Mouse (Mus musculus): ENCODE measurements around the gene Srcin1. TPM values are rescaled to one million over a fixed set of nuclear protein-coding genes. Genes with fewer than 3 reads are reported as not detected.

Srcin1 gene
- polyA plus RNA-seq, 1 experiment from 2014 or later = 0.80 TPM

DNA sequence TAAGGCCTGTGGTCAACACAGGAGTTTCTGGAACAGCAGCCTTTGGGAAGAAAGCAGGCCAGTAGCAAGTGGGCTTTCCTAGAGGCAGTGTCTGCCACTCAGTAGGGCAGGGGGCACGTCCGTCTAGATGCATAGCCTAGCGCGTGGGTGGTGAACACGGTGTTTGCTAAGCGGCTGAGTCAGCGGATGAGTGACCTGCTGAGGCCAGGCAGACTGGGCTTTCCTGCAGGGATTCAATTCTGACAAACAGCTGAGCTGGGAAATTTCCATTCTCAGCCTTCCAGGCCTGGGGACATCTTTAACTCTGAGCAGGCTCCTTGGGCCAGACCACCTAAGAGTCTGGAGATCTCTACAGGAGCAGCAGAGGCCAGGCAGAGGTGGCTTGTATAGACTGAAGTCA is 98.6 kb downstream of the Srcin1 start:
- Histone ChIP-seq H3K4me3 (no peak overlapping the region), H3K27ac (replicated peaks) (no peak overlapping the region), H3K4me1 (peaks cover 3% of the 10 kb centered on the region; the same call in 1 of the 2 replicates), H3K36me3 (replicated peaks) (peaks cover 86% of the 10 kb centered on the region), H3K9me3 (no peaks in the 10 kb centered on the region), H3K27me3 (replicated peaks; ENCODE audit: low read depth, poor library complexity, severe bottlenecking) (no peaks in the 10 kb centered on the region)
- DNase-seq (ENCODE audit: low spot score) = no peak
- WGBS = 81% methylated on average over 7 of the region's 7 CpGs

DNA sequence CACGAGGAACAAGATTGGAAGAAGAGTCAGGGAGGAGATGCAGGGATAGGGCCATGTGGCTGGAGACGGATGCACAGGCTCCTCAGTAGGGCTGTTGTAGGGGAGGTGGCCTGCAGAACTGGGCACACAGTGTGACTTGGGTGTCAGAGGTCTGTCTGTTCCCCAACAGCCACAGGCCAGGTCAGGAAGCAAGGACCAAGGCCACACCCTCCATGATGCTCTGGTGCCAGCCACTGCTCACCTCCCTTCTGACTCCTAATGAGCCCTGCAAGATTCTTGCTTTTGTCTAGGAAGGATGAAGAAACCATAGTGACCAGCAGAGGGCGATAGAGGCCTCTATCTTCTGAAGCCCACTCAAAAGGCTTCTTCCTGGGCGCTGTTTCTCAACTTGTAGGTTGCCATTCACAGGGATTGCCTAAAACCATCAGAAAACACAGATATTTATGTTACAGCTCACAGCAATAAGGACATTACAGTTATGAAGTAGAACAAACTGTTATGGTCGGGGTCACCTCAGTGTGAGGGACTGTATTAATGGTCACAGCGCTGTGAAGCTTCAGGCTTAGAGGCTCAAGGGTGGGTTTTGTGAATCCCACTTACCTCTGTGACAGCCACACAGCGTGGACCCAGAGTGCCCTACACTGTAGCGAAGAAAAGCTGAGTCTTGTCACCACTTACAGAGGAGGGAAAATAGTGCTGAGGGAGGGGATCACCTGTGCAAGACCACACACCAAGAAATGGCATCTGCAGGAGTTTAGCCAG is 99.5 kb downstream of the Srcin1 start:
- 0 out of 2 replicates have a peak overlapping the region, but pooled peaks have one; percentile 1 for H3K27ac ChIP-seq (replicated peaks)
- H3K9me3 ChIP-seq = no peaks in the 10 kb centered on the region
- no peak overlapping the region for H3K4me3 ChIP-seq
- H3K27me3 ChIP-seq (replicated peaks; ENCODE audit: low read depth, poor library complexity, severe bottlenecking) = no peaks in the 10 kb centered on the region
- peaks cover 87% of the 10 kb centered on the region for H3K36me3 ChIP-seq (replicated peaks)
- H3K4me1 ChIP-seq = peaks cover 3% of the 10 kb centered on the region; the same call in 1 of the 2 replicates
- peak; percentile 75 for DNase-seq (ENCODE audit: low spot score)
- WGBS = 66% methylated on average over 8 of the region's 8 CpGs

DNA sequence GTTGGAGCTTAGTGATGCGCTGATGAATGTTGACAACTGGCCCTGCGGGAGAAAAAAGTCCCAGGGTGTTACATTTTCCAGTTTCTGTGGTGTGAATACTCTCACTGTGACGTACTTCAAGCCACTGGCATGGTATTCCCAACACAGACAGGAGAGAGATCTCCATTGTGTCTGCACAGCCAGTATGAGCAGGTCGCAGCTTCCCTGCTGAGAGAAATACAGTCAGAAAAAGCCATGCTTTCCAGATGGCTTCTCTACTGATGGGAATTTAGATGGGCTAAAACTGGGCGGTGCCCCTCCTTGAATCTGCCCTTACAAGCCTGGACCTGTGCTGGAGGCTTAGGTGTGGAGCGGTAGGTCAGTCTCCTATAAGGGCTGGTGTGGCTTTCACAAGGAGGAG is 104.7 kb downstream of the Srcin1 start:
- Histone ChIP-seq H3K36me3 (replicated peaks) (peaks cover 86% of the 10 kb centered on the region), H3K27me3 (replicated peaks; ENCODE audit: low read depth, poor library complexity, severe bottlenecking) (no peaks in the 10 kb centered on the region), H3K9me3 (no peaks in the 10 kb centered on the region), H3K27ac (replicated peaks) (no peak overlapping the region), H3K4me3 (no peak overlapping the region), H3K4me1 (no peaks in the 10 kb centered on the region; the same call in 1 of the 2 replicates)
- 81% methylated on average over 6 of the region's 6 CpGs for WGBS
- no peak for DNase-seq (ENCODE audit: low spot score)

DNA sequence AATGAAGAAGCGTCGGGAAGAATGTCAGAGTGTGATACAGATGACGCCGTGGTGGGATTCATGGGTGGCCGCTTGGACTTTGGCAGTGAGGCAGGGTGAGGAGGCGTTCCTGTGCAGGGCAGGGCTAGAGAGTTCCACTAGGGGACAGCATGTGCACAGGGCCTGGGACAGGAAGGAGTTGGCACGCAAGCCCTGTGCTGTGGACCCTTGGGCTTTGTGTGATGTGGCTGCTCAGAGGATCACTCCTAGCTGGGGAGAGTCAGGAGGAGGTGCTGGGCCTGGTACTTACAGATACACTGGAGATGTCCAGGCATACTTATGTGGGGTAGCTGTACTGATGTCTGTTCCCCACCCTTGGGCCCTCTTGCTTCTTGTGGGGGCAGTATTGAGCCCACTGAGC is 106.2 kb downstream of the Srcin1 start:
- H3K36me3 ChIP-seq (replicated peaks) = peaks cover 86% of the 10 kb centered on the region
- H3K9me3 ChIP-seq = no peaks in the 10 kb centered on the region
- WGBS = 93% methylated on average over 7 of the region's 7 CpGs
- 0 out of 2 replicates have a peak, but pooled peaks cover 2% of the 10 kb centered on the region for H3K27me3 ChIP-seq (replicated peaks; ENCODE audit: low read depth, poor library complexity, severe bottlenecking)
- H3K4me3 ChIP-seq = no peak overlapping the region
- H3K4me1 ChIP-seq = 0 out of 2 replicates have a peak, but pooled peaks cover 3% of the 10 kb centered on the region
- no peak overlapping the region for H3K27ac ChIP-seq (replicated peaks)
- no peak for DNase-seq (ENCODE audit: low spot score)

DNA sequence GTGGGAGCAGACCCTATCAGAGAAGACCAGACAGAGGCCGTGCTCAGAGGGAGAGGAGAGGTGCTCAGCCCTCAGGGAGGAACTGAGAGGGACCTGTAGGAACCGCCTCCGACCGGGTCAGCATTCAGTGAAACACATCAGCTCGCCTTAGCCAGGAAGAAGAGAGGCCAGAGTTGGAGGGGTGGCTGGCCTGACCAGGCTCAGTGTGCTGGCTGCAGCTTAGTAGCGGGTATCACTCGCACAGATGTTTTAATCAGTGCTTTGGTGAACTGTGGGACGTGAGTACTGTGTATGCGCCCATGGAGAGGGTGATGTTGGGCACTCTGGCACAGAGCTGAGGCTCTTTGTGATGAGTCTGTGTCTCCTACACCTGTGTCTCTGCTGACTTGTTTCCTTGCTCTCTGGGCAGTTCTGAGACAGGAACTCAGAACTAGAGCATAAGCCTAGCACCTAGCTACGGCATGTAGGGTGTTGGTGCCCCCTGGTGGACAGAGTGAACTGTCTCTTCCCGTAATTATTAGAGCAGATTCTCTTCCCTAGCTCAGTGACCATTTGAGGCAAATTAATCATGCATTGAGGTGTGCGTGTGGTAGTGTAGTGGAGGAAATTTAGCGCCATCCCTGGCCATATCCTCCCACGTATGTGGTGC is 107.2 kb downstream of the Srcin1 start:
- Histone ChIP-seq H3K9me3 (no peaks in the 10 kb centered on the region), H3K4me1 (0 out of 2 replicates have a peak, but pooled peaks cover 4% of the 10 kb centered on the region), H3K27me3 (replicated peaks; ENCODE audit: low read depth, poor library complexity, severe bottlenecking) (peaks cover 13% of the 10 kb centered on the region), H3K4me3 (no peak overlapping the region), H3K36me3 (replicated peaks) (peaks cover 86% of the 10 kb centered on the region), H3K27ac (replicated peaks) (no peak overlapping the region)
- peak; percentile 85 for DNase-seq (ENCODE audit: low spot score)
- WGBS = 46% methylated on average over 14 of the region's 14 CpGs

DNA sequence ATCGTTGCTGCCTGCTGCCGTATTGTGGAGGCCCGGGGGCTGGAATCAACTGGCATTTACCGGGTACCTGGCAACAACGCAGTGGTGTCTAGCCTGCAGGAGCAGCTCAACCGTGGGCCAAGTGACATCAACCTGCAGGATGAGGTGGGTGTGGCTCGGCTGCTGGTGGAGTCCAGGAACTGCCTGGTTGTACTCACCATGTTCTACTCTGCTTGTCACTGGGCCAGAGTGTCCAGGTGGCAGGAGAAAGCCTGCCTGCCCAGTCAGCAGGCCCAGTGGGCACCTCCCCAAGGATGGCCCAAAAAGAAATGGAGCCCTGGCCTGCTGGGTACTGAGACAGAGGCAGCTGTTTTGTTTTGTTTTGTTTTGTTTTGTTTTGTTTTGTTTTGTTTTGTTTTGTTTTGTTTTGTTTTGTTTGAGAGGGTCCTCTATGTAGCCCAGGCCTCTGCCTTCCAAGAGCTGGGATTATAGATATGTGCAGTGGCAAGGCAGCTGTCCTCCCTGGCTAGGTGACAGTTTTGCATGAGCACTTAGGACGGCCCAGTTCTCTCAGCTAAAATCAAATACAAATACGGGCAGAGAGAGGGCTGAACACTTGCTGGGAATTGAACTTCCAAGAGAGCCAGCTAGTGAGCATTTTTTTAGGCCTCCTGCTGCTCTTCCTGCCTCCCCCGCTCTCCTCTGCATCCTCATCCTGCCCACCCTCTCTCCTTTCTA is 109.4 kb downstream of the Srcin1 start:
- Histone ChIP-seq H3K36me3 (replicated peaks) (peaks cover 86% of the 10 kb centered on the region), H3K4me1 (peaks cover 9% of the 10 kb centered on the region; the same call in 1 of the 2 replicates), H3K27me3 (replicated peaks; ENCODE audit: low read depth, poor library complexity, severe bottlenecking) (peaks cover 33% of the 10 kb centered on the region), H3K27ac (replicated peaks) (no peak overlapping the region), H3K9me3 (no peaks in the 10 kb centered on the region), H3K4me3 (no peak overlapping the region)
- WGBS = 86% methylated on average over 10 of the region's 10 CpGs
- no peak for DNase-seq (ENCODE audit: low spot score)

DNA sequence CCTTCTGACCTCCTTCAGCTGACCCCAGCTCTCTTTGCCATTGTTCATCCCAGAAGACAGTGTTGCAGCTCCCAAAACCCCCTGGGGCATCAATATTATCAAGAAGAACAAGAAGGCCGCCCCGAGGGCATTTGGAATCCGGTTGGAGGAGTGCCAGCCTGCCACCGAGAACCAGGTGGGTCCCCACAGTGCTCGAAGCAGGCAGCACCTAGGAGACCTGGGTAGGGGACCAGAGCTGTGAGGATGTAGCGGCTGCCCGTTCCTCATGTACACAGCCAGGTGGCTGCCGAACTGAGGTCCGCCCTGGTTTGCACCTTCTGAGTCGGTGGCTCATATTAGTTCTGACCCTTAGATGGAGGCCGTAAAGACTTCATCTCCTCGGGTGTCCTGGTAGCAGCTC is 110.0 kb downstream of the Srcin1 start:
- no peak overlapping the region for H3K27ac ChIP-seq (replicated peaks)
- H3K36me3 ChIP-seq (replicated peaks) = peaks cover 86% of the 10 kb centered on the region
- peaks cover 35% of the 10 kb centered on the region for H3K27me3 ChIP-seq (replicated peaks; ENCODE audit: low read depth, poor library complexity, severe bottlenecking)
- no peak for DNase-seq (ENCODE audit: low spot score)
- no peaks in the 10 kb centered on the region for H3K9me3 ChIP-seq
- WGBS = 84% methylated on average over 12 of the region's 12 CpGs
- peaks cover 9% of the 10 kb centered on the region; the same call in 1 of the 2 replicates for H3K4me1 ChIP-seq
- H3K4me3 ChIP-seq = no peak overlapping the region

DNA sequence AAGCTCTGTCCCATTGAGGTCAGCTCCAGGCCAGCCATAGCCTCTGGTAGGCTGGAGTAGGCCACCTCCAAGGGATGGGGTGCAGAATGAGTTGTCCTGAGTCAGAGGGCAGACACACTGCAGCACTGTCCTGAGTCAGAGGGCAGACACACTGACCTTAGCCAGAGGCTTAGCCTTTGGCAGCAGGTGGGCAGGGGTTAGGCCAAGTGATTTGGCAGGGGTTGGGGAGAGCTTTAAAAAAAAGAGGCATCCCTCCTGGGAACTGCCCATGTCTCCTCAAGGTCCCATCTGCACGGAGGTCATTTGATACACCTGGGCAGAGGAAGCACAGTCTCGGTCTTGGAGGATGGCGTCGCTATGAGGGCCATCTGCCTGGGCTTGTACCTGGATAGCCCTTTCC is 112.0 kb downstream of the Srcin1 start:
- WGBS = 90% methylated on average over 4 of the region's 4 CpGs
- H3K36me3 ChIP-seq (replicated peaks) = peaks cover 88% of the 10 kb centered on the region

DNA sequence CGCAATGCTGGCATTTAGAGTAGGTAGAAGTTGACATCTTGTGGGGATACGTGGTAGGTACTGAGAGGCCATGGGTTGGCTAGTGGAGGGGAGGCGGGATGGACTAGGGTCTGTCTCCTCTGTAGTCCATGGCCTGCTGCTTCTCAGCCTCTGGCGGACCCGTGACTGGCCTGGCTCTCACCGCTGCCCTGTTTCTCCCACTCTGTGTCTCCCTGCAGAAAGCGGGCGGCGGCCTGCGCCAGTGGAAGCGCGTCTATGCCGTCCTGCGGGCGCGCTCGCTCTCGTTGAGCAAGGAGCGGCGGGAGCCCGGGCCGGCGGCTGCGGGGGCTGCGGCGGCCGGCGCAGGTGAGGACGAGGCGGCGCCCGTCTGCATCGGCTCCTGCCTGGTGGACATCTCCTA is 112.8 kb downstream of the Srcin1 start:
- no peaks in the 10 kb centered on the region for H3K9me3 ChIP-seq
- H3K27ac ChIP-seq (replicated peaks) = no peak overlapping the region
- peaks cover 96% of the 10 kb centered on the region for H3K36me3 ChIP-seq (replicated peaks)
- WGBS = 48% methylated on average over 33 of the region's 33 CpGs
- peaks cover 35% of the 10 kb centered on the region for H3K27me3 ChIP-seq (replicated peaks; ENCODE audit: low read depth, poor library complexity, severe bottlenecking)
- peaks cover 9% of the 10 kb centered on the region; the same call in 1 of the 2 replicates for H3K4me1 ChIP-seq
- no peak for DNase-seq (ENCODE audit: low spot score)
- H3K4me3 ChIP-seq = 0 out of 2 replicates have a peak overlapping the region, but pooled peaks have one; percentile 6

More for the DNA sequence above, 112.0 kb downstream of the Srcin1 start:
- Histone ChIP-seq H3K9me3 (no peaks in the 10 kb centered on the region), H3K27me3 (replicated peaks; ENCODE audit: low read depth, poor library complexity, severe bottlenecking) (peaks cover 35% of the 10 kb centered on the region), H3K27ac (replicated peaks) (no peak overlapping the region), H3K4me1 (peaks cover 9% of the 10 kb centered on the region; the same call in 1 of the 2 replicates), H3K4me3 (no peak overlapping the region)
- no peak for DNase-seq (ENCODE audit: low spot score)

DNA sequence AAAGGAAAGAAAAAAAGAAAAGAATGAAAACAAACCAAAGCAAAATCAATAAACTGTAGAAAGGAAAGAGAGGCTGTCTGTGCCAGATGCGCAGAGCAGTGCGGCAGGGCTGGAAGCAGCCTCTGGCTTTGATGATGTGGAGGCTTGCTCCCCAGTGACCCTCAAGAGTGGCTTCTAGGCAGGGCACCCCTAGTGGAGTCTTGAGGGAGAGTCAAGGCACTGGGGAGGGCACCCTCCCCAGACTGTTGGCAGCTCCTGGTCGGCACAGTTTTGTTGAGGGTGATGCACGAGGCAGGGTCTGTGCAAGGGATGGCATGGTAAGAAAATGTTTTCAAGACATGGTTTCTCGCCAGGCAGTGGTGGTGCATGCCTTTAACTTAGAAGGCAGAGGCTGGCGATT is 113.4 kb downstream of the Srcin1 start:
- no peak for DNase-seq (ENCODE audit: low spot score)
- peaks cover 99% of the 10 kb centered on the region for H3K36me3 ChIP-seq (replicated peaks)
- H3K4me1 ChIP-seq = peaks cover 9% of the 10 kb centered on the region; the same call in 1 of the 2 replicates
- 85% methylated on average over 6 of the region's 6 CpGs for WGBS
- H3K9me3 ChIP-seq = no peaks in the 10 kb centered on the region
- H3K27me3 ChIP-seq (replicated peaks; ENCODE audit: low read depth, poor library complexity, severe bottlenecking) = peaks cover 35% of the 10 kb centered on the region
- no peak overlapping the region for H3K27ac ChIP-seq (replicated peaks)
- no peak overlapping the region for H3K4me3 ChIP-seq

DNA sequence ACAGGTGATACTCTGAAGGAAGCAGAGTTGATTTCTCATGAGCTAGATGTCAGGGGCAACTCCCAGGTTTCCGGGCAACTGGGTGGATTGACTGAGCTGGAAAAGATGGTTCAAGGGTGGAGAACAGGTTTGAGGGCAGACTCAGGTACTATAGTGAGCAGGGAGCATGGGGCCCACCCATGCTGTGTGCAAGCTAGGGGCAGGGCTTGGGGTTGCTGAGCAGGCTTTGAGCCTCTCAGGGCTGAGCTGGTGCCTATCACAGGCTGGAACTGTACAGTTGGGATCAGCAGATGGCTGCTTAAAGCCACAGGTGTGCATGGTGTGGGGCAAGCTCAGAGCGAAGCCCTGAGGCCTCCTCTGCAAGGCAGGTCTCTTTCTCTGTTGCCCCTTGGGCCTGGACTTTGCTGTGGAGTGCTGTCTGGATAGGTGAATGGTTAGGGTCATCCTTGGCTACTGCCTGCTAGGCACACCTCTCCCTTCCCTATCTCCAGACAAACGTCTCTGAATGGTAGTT is 114.6 kb downstream of the Srcin1 start:
- Histone ChIP-seq H3K4me1 (peaks cover 9% of the 10 kb centered on the region; the same call in 1 of the 2 replicates), H3K36me3 (replicated peaks) (peaks cover 100% of the 10 kb centered on the region), H3K4me3 (no peak overlapping the region), H3K9me3 (no peaks in the 10 kb centered on the region), H3K27ac (replicated peaks) (no peak overlapping the region), H3K27me3 (replicated peaks; ENCODE audit: low read depth, poor library complexity, severe bottlenecking) (peaks cover 35% of the 10 kb centered on the region)
- 87% methylated on average over 3 of the region's 3 CpGs for WGBS
- no peak for DNase-seq (ENCODE audit: low spot score)
